In the genomic region with DNA sequence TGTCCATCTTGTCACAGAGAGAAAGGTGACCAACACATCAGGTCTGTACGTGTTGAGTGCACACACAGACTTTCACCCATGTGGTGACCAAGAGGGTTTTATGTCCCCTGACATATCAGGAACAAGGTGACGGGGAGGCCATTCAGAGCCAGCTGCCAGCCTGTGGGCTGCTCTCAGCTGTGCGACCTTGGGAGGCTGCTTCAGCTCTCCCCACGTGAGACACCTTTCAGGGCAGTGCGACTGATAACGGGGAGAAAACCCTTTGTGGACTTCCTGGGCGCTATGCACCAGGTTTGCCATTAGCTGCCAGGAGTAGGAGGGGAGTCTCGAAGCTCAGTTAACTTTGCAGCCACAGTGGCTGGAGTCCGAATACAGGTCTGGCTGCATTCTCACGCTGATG, we compare ENCODE assay signal across 24 mouse cellular contexts. TPM values are rescaled to one million over a fixed set of nuclear protein-coding genes. Genes with fewer than 3 reads are reported as not detected.
DNase-seq lines count a peak whose midpoint lies in the region; ATAC-seq lines count a peak whose summit lies in the region.
"Had no signal": no experiment of that assay in that cellular context is flagged by ENCODE, and none has a peak within 500 bp of the region (broad histone marks: within the 10 kb centered on the region; RNA-seq: fewer than 3 reads in every experiment).

No protein-coding gene starts in this region.

- peaks cover 67% of the 10 kb centered on the region for H3K4me1 ChIP-seq in forebrain, embryonic 12.5 days
- peaks cover 48% of the 10 kb centered on the region for H3K4me1 ChIP-seq in forebrain, embryonic 14.5 days (ENCODE audit: control insufficient read depth, insufficient read depth, low read length)
- H3K4me1 ChIP-seq in heart, embryonic 15.5 days (replicated peaks): peaks cover 46% of the 10 kb centered on the region
- H3K4me1 ChIP-seq in intestine, embryonic 15.5 days (replicated peaks): peaks cover 25% of the 10 kb centered on the region
- H3K4me1 ChIP-seq in intestine, embryonic 16.5 days (ENCODE audit: control insufficient read depth, insufficient read depth, low read length): peaks cover 28% of the 10 kb centered on the region
- peaks cover 22% of the 10 kb centered on the region; the same call in 1 of the 2 replicates for H3K4me1 ChIP-seq in stomach, embryonic 15.5 days

- H3K27ac ChIP-seq in forebrain, embryonic 12.5 days: 0 out of 2 replicates have a peak overlapping the region, but pooled peaks have one; percentile 5
- H3K27ac ChIP-seq in forebrain, embryonic 14.5 days (ENCODE audit: low read depth, low read length): no peak overlapping the region
- peak overlapping the region; percentile 64 for H3K27ac ChIP-seq in heart, embryonic 15.5 days
- H3K27ac ChIP-seq in intestine, embryonic 15.5 days: 0 out of 2 replicates have a peak overlapping the region, but pooled peaks have one; percentile 19
- H3K27ac ChIP-seq in intestine, embryonic 16.5 days (ENCODE audit: low read length): no peak overlapping the region
- peak overlapping the region; percentile 63; the same call in 1 of the 2 replicates for H3K27ac ChIP-seq in stomach, embryonic 15.5 days
- H3K27ac ChIP-seq: hindbrain, embryonic 13.5 days; layer of hippocampus, adult 2 months; left cerebral cortex, adult 2 months; limb, embryonic 12.5 days; lung, embryonic 15.5 days; midbrain, embryonic 15.5 days had no signal

- intact Hi-C loops in heart, postnatal 36 days (cut with DNase I): no loop called here

- WGBS in forebrain, embryonic 12.5 days: 85% methylated on average over 10 of the region's 10 CpGs
- WGBS in forebrain, embryonic 14.5 days: 83% methylated on average over 10 of the region's 10 CpGs
- 57% methylated on average over 10 of the region's 10 CpGs for WGBS in heart, embryonic 15.5 days
- WGBS in intestine, embryonic 15.5 days: 70% methylated on average over 10 of the region's 10 CpGs
- WGBS in intestine, embryonic 16.5 days: 76% methylated on average over 10 of the region's 10 CpGs
- 70% methylated on average over 10 of the region's 10 CpGs for WGBS in stomach, embryonic 15.5 days

- H3K9ac ChIP-seq in forebrain, embryonic 12.5 days: no peak overlapping the region
- no peak overlapping the region for H3K9ac ChIP-seq in forebrain, embryonic 14.5 days (ENCODE audit: low read length)
- H3K9ac ChIP-seq in heart, embryonic 15.5 days: no peak overlapping the region
- no peak overlapping the region for H3K9ac ChIP-seq in intestine, embryonic 15.5 days
- H3K9ac ChIP-seq in intestine, embryonic 16.5 days (ENCODE audit: low read depth, low read length): no peak overlapping the region
- no peak overlapping the region for H3K9ac ChIP-seq in stomach, embryonic 15.5 days
- H3K9ac ChIP-seq: hindbrain, embryonic 13.5 days; limb, embryonic 12.5 days; lung, embryonic 15.5 days; midbrain, embryonic 15.5 days had no signal

- no peaks in the 10 kb centered on the region for H3K9me3 ChIP-seq in forebrain, embryonic 12.5 days
- no peaks in the 10 kb centered on the region for H3K9me3 ChIP-seq in forebrain, embryonic 14.5 days (replicated peaks; ENCODE audit: control insufficient read depth, low read length)
- no peaks in the 10 kb centered on the region for H3K9me3 ChIP-seq in heart, embryonic 15.5 days (replicated peaks)
- no peaks in the 10 kb centered on the region for H3K9me3 ChIP-seq in intestine, embryonic 15.5 days
- no peaks in the 10 kb centered on the region for H3K9me3 ChIP-seq in intestine, embryonic 16.5 days (ENCODE audit: control insufficient read depth, low read length)
- H3K9me3 ChIP-seq in stomach, embryonic 15.5 days: no peaks in the 10 kb centered on the region
- H3K9me3 ChIP-seq: hindbrain, embryonic 13.5 days; limb, embryonic 12.5 days; lung, embryonic 15.5 days; midbrain, embryonic 10.5 days; midbrain, embryonic 15.5 days had no signal

- no peak for ATAC-seq in forebrain, embryonic 12.5 days (ENCODE audit: low FRiP score)
- no peak for ATAC-seq in forebrain, embryonic 14.5 days
- ATAC-seq in heart, embryonic 15.5 days (replicated peaks; ENCODE audit: insufficient number of reproducible peaks, insufficient read depth, low FRiP score, low read depth): no peak
- ATAC-seq in intestine, embryonic 15.5 days: no peak
- ATAC-seq in intestine, embryonic 16.5 days: no peak
- ATAC-seq in stomach, embryonic 15.5 days (ENCODE audit: insufficient read depth, low FRiP score, low read depth): no peak
- ATAC-seq in monocyte, adult 5-6 weeks (replicated peaks; ENCODE audit: insufficient number of reproducible peaks, low FRiP score, low TSS enrichment, poor library complexity, severe bottlenecking): no peak
- ATAC-seq: activated CD4-positive, CD25-positive, alpha-beta regulatory T cell, adult 4 months; midbrain, embryonic 15.5 days had no signal

- DNase-seq in forebrain, embryonic 14.5 days (ENCODE audit: low spot score): no peak
- DNase-seq in heart, postnatal 36 days: no peak
- DNase-seq: adrenal gland, adult 2 months; adrenal gland, postnatal 36 days; cerebellum, adult 2 months; cerebellum, postnatal 14 days; gastrocnemius, postnatal 14 days; right cerebral cortex, postnatal 25 days had no signal

- no peak overlapping the region for H3K4me3 ChIP-seq in forebrain, embryonic 12.5 days (replicated peaks)
- H3K4me3 ChIP-seq in forebrain, embryonic 14.5 days (ENCODE audit: low read depth, low read length): no peak overlapping the region
- H3K4me3 ChIP-seq in heart, embryonic 15.5 days: no peak overlapping the region
- H3K4me3 ChIP-seq in intestine, embryonic 15.5 days (replicated peaks): no peak overlapping the region
- H3K4me3 ChIP-seq in intestine, embryonic 16.5 days (ENCODE audit: low read length): no peak overlapping the region
- H3K4me3 ChIP-seq in stomach, embryonic 15.5 days (replicated peaks): no peak overlapping the region
- H3K4me3 ChIP-seq: erythroblast, embryonic 14.5 days; hindbrain, embryonic 13.5 days; layer of hippocampus, adult 2 months; left cerebral cortex, adult 2 months; limb, embryonic 12.5 days; lung, embryonic 15.5 days; midbrain, embryonic 10.5 days; midbrain, embryonic 15.5 days had no signal

- no peaks in the 10 kb centered on the region for H3K36me3 ChIP-seq in forebrain, embryonic 12.5 days (replicated peaks)
- peaks cover 10% of the 10 kb centered on the region; the same call in 1 of the 2 replicates for H3K36me3 ChIP-seq in forebrain, embryonic 14.5 days (ENCODE audit: control insufficient read depth, insufficient read depth, low read length)
- no peaks in the 10 kb centered on the region for H3K36me3 ChIP-seq in heart, embryonic 15.5 days
- H3K36me3 ChIP-seq in intestine, embryonic 15.5 days: no peaks in the 10 kb centered on the region
- no peaks in the 10 kb centered on the region for H3K36me3 ChIP-seq in intestine, embryonic 16.5 days (ENCODE audit: control insufficient read depth, insufficient read depth, low read length)
- no peaks in the 10 kb centered on the region for H3K36me3 ChIP-seq in stomach, embryonic 15.5 days
- H3K36me3 ChIP-seq: hindbrain, embryonic 13.5 days; lung, embryonic 15.5 days; midbrain, embryonic 10.5 days; midbrain, embryonic 15.5 days had no signal

- H3K27me3 ChIP-seq in forebrain, embryonic 12.5 days: 0 out of 2 replicates have a peak, but pooled peaks cover 4% of the 10 kb centered on the region
- no peaks in the 10 kb centered on the region for H3K27me3 ChIP-seq in forebrain, embryonic 14.5 days (replicated peaks; ENCODE audit: control insufficient read depth, insufficient read depth, low read length)
- no peaks in the 10 kb centered on the region for H3K27me3 ChIP-seq in heart, embryonic 15.5 days
- no peaks in the 10 kb centered on the region for H3K27me3 ChIP-seq in intestine, embryonic 15.5 days (replicated peaks)
- H3K27me3 ChIP-seq in intestine, embryonic 16.5 days (replicated peaks; ENCODE audit: control insufficient read depth, insufficient read depth, low read length): no peaks in the 10 kb centered on the region
- no peaks in the 10 kb centered on the region for H3K27me3 ChIP-seq in stomach, embryonic 15.5 days (replicated peaks)
- H3K27me3 ChIP-seq: CH12.LX; limb, embryonic 12.5 days; lung, embryonic 15.5 days; midbrain, embryonic 15.5 days had no signal

- H3K4me2 ChIP-seq in forebrain, embryonic 12.5 days: no peak overlapping the region
- H3K4me2 ChIP-seq in forebrain, embryonic 14.5 days (ENCODE audit: low read length): no peak overlapping the region
- no peak overlapping the region for H3K4me2 ChIP-seq in heart, embryonic 15.5 days
- no peak overlapping the region for H3K4me2 ChIP-seq in intestine, embryonic 15.5 days (replicated peaks)
- no peak overlapping the region for H3K4me2 ChIP-seq in intestine, embryonic 16.5 days (ENCODE audit: low read depth, low read length)
- H3K4me2 ChIP-seq in stomach, embryonic 15.5 days: no peak overlapping the region
- H3K4me2 ChIP-seq: hindbrain, embryonic 13.5 days; limb, embryonic 12.5 days; lung, embryonic 15.5 days; midbrain, embryonic 15.5 days had no signal

RNA-seq across cellular contexts. Expression of a gene that starts 14.1 kb away (rescaled TPM):
- 86.8 and 89.7 TPM in 2 replicates for polyA plus RNA-seq in forebrain, embryonic 12.5 days (2016; fragmentation: Nextera tagmentation; extraction: Ambion mirVana)
- 82.5 and 84.3 TPM in 2 replicates for polyA plus RNA-seq in forebrain, embryonic 14.5 days (2014; fragmentation: Nextera tagmentation; extraction: Ambion mirVana)
- 71.7 and 74.2 TPM in 2 replicates for polyA plus RNA-seq in heart, embryonic 15.5 days (2015; fragmentation: Nextera tagmentation; extraction: Ambion mirVana)
- 100 to 1,000 TPM; 107 to 111 TPM for total RNA-seq in heart, postnatal 36 days (2021)
- polyA plus RNA-seq in intestine, embryonic 15.5 days (2015; fragmentation: Nextera tagmentation; extraction: Ambion mirVana): 53.1 and 54.2 TPM in 2 replicates
- 50.3 and 55.5 TPM in 2 replicates for polyA plus RNA-seq in intestine, embryonic 16.5 days (2015; fragmentation: Nextera tagmentation; extraction: Ambion mirVana)
- 60.7 and 68.7 TPM in 2 replicates for polyA plus RNA-seq in stomach, embryonic 15.5 days (2015; fragmentation: Nextera tagmentation; extraction: Ambion mirVana)
- total RNA-seq in monocyte, adult 5-6 weeks (2017): 43.4 to 47.8 TPM (median 44.2 TPM) in 3 replicates

Comparison
In these comparisons a context has a peak if more than half of its experiments do, and no peak if none do; other contexts are left out.
1. H3K27ac ChIP-seq: peak in forebrain, embryonic 12.5 days (single experiment), heart, embryonic 15.5 days (single experiment), intestine, embryonic 15.5 days (single experiment) and stomach, embryonic 15.5 days (single experiment); none in forebrain, embryonic 14.5 days (single experiment) and intestine, embryonic 16.5 days (single experiment).